Mouse (Mus musculus): ENCODE data around the gene Ldhd.

GRCm38 (mm10) chr8:111576501-111576900 lies 53.7 kb downstream of the Ldhd start:
- TF ChIP-seq CTCF (IDR thresholded peaks at IDR 0.05; ENCODE audit: insufficient read depth, low read length), result no peak
- TF ChIP-seq POLR2A (IDR thresholded peaks at IDR 0.05; ENCODE audit: borderline replicate concordance, extremely low read depth, low read depth, low read length), result no peak

Measured in lung, adult 2 months (tissue).